Mouse (Mus musculus): Measurements from ENCODE around the gene Lrfn3.
A peak's percentile ranks its signal among the peaks of the same experiment; 100 is the strongest.

The Lrfn3 gene

DNA sequence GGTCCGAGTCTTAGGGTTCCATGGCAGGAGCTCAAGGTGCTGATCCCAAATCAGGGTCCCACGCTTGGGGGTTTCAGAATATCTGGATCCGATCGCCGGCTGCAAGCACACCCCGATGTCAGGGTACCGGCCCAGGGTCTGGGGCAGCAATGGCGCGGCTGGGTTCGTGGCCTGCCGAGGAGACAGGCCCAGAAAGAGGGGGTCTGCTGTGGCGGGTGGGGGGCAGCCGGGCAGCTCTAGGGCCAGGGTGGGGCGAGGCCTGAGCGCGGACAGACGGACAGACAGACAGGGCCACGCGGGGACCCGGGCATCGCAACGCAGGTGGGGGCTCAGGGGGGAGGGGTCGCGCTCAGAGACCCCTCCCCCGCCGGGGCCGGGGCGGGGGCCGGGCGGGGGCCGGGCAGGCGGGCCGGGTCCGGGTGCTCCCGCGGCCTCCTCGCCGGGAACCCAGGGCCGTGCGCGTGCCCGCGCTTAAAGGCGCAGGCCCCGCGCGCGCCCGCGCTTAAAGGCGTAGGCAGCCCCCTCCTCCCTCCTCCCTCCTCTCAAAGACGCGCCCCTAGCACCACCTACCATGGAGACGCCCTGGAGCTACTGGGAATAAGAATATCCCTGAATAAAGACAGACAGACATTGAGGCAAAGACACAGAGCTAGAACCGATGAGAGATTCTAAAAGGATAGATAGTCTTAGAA, at the start of gene Lrfn3:
Lrfn3 (minus strand) TSS at position 121 of the 692 bp plus-strand sequence.
- DNase-seq, result no peak

DNA sequence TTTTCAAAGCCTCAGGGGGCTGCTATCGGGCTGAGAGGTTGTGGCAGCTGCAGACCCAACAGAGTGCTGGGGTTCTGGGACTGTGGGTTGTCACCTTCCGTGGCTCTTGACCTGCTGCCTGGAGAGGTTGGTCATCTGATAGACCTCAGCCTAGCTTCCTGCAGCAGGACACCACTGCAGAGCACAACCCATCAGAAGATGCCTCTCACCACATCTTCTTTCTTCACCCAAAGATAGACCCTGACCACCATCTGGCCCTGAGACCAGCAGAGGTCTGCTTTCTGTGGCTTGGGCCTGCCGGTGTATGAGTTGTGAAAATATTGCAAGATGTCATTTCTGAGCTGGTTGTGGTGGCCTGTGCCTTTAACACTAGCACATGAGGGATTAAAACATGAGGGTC, 48.5 kb upstream of the Lrfn3 start:
- DNase-seq, result no peak

DNA sequence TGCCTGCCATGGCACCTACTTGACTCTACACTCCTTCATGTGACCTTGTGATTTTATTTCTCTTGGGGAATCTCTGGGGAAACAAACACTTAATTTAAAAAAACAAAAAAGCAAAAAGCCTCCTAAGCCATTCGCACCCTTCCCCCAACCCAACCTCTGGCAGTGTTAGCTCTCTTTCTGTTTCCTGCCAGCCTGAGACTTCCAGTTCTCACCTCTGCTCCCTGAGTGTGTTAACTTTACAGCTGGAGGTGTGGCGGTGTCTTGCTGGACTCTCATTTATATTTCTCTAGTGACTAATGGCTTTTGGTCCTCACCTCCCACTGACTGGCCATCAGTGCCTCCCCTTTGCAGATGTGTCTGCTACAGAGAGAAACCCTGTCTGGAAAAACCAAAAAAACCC, 47.2 kb upstream of the Lrfn3 start:
- DNase-seq, result peak; percentile 40

DNA sequence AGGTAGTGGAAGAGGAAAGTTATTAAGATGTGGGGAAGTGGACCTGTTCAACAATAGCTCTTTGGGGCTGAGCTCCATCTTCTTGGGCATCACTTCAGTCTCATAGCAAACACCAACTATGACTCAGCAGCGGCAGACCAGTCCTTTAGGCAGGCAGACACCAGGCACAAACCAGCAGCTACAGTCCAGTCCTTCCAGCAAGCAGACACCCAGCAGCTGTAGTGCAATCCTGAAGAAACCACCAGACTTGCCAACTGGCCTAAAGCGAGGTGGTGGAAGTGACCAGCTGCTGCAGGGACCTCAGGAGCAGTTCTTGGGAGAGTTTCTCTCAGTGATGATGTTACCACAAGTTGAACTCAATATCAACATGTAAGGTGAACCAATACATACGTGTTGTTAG, 46.1 kb upstream of the Lrfn3 start:
- no peak for DNase-seq

DNA sequence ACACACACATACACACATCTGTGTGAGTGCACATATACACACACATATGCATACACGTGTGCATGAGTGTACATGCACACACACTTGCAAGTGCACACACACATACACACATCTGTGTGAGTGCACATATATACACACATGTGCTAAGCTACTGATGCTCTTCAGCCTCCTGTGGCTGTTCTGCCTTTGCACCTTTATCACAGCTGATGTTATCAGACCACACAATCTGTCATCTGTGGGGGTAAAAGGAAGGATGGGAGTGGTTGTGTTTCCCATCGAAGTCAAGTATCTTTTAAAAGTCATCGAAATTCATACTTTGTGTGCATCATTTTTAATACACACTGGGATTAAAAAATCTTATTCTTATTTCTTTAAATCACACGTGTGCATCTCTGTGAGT, 39.8 kb upstream of the Lrfn3 start:
- DNase-seq, result no peak

DNA sequence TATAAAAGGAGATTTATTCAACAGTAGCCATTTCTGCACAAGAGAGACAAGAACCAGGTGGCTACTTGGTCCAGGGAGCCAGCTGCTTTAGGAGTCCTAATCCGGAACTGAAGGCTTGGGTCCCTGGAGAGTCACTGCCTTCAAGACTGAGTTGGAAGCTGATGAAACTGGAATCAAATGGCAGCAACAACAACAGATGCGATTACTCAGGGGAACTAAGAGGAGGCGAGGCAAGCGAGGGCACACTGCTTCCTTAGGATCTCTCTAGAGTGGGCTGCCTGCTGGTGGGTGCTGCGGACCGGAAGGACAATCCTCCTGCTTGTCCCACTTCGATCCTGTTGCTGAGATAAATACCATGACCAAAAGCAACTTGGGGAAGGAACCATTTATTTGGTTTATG, 37.1 kb upstream of the Lrfn3 start:
- DNase-seq, result no peak

DNA sequence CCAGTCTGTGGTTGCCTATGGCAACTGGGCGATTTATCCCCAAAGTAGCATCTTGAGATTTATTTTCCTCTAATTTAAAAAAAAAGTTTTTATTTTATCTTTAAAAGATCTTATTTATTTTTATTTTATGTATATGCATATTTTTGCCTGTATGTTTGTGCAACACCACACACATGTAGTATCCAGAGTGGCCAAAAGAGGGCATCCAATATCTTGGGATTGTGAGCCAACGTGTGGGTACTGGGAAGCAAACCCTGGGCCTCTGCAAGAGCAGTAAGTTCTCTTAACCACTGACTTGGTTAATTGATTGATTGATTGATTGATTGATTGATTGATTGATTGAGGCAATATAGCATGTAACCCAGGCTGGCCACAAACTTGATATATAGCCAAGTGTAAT, 32.3 kb upstream of the Lrfn3 start:
- peak; percentile 61 for DNase-seq

DNA sequence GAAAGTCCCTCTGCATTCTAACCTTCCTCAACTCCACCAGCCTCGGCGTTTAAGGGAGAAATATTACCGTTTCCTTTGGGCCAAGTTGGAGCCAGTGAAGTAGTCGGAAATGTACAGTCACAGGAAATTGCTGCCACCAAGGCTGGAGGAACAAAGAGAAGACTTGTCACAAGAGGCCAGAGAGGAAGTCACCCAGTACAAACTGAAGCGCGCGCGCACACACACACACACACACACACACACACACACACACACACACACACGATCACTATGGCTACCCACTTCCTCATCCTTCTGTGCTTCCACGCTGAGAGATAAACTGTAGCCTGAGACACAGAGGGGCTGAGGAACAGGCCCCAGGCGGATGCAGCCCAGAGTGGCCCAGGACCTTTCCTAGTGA, 31.8 kb upstream of the Lrfn3 start:
- peak; percentile 76 for DNase-seq

DNA sequence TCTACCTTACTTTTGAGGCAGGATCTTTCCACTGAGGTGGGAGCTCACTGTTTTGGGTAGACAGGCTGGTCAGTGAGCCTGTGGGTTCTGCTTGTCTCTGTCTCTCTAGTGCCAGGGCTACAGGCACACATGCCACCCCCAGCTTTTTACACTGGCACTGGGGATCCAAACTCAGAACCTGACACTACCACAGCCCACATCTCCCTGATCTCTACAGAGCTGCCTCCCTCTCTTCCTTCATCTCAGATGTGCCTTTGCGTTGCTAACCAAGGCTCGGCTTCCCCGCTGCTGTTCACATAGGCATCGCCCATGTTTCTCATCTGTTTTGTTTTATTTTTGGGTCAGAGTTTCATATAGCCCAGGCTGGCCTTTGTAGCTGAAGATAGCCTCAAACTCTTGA, 31.1 kb upstream of the Lrfn3 start:
- peak; percentile 47 for DNase-seq

DNA sequence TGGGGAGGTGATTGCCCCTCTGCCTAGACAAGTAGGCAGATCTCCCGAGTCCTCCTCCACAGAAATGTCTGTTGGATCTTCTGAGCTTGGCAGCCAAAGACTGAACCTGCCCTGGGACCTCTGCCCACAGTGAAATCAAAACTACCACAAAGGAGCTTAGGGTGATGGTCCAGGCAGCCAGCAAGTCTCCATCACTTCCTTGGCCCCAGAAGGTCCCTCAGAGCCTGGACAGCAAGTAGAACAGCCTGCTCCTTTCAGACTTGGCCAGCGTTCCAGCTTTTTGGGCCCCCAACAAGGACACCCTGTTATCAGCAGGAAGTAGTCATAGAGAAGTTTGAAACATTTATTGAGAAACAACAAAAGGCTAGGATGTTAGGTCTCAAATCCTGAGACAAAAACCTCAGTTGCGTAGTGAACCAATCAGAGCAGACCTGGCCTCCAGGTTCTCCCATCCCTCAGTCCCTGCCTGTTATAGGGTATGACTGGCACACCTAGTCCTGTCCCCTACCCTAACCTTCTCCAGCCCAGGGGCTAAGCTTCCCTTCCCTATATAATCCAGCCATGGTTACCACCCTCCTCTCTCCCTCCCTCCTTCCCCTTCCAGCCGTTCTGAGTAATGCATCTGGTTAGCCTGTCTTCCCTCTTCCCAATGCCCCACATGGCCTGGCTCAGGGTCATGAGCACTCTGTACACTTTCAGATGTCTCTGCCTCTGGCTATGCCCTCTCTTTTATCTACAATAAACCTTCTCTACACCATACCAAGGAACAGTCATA, 30.4 kb upstream of the Lrfn3 start:
- DNase-seq, result no peak

DNA sequence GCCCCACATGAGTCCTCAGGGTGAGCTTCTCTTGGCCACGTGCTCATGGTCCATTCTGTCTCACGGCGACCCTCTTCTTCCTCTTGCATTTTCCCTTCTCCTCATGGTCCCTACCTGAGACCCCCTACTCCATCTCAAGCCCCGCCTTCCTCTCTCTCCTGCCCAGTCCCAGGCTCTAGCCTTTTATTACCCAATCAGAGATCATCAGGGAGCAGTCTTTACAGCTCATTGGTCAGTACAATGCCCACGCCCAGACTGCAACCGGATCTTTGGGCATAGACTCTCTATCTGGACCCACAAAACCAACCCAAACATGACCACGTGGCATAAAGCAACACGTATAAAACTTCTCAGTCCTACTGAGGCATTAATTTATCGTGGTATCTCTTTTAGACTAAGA, 21.5 kb upstream of the Lrfn3 start:
- no peak for DNase-seq

DNA sequence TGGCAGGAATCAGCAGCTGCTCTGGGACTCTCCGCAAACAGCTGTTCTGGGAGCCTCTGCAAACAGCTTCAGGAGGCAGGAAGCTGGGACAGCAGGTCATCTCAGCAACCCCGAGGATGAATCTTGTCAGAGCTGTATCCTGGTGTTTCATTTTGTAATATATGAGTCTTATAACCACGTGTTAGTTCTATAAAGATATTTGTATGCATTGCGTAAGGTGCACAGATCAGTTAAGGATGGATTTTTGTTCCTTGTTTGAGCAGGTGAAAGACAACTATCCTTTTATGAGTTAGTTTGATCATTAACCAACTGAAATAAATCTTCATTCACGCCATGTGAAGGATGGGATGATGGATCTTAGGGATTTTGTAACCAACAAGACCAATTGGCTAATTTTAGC, 17.5 kb upstream of the Lrfn3 start:
- no peak for DNase-seq

DNA sequence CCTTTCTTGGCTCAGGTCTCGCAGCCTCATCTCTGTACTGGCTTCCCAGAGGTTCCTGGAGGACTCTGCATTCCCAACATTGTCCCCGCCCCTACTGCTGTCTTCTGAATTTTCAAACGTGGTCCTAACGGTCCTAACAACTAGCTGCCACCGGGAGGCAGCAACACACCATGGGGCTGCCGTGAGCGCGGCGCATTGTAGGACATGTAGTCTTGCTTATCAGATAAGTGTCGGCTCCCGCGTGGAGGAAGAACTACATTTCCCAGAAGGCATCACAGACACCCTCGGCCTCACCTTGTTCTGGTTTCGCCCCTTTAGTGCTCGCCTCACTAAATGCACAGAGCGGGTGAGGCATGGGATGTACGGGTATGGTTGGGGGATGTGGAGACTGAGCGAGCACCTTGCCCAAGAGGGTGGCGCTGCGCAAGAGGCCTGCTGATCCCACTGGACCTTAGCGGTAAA, 11.0 kb upstream of the Lrfn3 start:
- peak; percentile 88 for DNase-seq

DNA sequence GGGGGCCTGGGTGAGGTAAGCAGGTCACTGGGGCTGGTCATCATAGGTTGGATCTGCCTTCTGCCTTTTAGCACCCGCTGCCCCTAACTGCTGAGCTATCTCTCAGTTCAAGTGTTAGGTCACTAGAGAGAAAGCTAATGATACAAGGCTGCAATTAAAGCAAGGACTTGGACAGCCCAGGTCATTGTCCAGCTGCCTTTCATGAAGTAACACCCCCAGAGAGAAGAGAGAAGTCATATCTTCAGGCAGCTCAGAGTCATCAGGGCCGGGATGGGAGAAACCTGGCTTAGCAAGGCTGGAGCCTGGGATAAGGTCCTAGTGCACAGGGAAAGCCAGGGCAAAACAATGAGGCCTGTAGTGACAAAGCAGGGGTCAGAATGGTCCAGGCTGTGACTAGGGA, 4.9 kb upstream of the Lrfn3 start:
- DNase-seq, result no peak

DNA sequence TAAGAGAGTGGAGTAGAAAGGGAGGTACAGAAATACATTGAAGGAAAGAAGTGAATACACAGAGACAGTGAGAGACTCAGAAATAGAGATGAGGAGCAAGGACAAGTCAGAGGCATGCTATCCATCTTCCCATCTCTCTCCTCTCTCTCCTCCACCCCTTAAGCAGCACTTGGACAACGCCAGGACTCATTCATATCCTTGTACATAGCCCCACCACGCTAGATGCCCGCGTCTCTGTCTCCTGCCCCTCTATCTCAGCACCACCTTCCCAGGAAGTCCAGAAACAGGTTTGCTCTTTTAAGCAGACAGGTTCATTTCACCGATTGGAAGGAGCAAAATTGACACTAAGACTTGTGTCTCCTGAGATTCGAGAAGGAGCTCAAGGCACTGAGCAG, 769 bp upstream of the Lrfn3 start:
- no peak for DNase-seq

DNA sequence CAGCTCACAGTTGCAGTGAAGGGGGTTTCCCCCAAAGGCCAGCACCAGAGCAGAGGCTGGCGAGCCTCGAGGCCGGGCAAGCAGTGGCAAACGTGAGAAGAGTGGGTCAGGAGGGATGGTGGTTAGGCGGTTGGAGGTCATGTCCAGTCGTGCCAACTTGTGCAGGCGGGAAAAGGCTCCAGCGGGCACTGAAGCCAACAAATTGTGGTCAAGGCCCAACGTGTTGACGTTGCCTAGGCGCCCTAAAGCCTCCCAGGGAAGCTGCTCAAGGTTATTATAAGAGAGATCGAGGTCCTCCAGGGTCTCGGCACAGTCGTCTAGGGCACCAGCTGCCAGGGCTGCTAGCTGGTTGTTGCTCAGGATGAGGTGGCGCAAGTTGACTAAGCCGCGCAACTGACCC, 2.5 kb downstream of the Lrfn3 start:
- DNase-seq, result no peak

DNA sequence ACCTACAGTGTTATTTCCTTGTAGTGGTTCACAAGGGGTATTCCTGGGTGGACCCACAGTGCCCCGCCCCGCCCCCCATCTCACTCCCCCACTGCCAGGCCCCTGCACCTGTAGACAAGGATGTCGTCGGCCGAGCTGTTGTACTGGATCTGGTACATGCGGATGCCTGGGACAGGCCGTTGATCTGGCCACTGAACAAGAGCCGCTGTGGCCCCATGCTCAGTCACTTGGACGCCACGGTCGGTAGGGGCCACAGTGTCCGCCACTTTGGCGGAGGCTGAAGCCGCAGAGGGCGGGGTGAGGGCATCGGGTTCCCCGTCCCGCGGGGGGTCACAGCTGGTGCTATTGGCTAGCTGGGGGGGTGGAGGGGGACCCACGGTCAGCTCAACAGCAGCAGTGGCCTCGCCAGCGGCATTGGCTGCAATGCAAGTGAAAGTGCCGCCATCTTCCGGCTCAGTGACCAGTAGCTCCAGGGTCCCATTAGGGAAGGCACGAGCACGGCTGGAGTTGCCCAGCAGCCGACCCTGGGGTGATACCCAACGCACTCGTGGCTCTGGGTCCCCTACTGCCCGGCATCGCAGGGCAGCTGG, 3.2 kb downstream of the Lrfn3 start:
- no peak for DNase-seq

DNA sequence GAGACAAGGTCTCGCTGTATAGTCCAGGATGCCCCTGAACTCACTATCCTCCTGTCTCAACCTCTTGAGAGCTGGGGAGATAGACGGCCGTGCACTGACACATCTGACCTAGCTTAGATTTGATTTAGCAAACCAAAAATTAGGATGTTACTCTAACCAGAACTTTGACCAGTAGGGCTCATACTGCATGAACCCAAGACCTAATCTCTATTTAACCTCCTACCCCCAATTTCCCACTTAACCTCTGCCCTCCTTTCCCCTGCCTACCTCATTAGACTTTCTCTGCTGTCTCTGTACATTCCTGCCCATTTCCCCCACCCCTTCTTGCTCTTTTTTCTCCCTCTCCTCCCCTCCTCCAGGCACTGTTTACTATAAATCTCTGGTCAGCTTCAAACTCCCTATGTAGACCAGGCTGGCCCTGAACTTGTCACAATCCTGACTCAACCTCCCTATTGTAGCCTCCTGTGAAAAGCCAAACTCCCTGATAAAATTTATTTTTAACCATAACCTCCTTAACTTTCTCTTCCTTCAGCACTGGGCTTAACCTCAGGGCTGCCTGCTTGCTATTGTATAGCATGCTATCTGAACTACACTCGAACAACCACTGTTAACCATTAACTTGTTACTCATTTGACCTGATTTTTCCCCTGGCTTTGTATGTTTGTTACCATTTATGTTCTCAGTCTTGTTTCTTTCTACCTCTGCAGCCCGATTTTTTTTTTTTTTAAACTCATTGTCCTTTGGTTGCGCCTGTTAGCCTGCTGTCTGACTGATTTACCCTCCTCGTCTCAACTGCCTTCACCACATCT, 4.0 kb downstream of the Lrfn3 start:
- no peak for DNase-seq

DNA sequence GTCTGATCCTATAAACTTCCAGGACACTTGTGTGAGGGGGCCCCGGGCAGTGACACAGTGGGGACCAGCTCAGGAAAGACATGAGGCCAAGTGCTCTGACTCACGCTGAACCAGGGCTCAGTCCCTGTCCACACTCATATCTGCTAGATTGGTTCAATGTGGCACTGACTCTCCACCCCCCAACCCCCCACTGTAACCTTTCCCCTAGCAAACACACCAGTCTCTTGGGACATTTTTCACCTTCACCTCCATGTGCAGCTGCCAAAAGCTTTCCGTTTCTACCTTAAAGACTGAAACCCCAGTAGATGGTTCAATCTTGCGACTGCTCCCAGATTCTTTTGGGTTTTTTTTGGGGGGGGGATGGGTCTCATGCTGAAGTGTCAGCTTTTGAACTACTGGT, 8.5 kb downstream of the Lrfn3 start:
- no peak for DNase-seq

DNA sequence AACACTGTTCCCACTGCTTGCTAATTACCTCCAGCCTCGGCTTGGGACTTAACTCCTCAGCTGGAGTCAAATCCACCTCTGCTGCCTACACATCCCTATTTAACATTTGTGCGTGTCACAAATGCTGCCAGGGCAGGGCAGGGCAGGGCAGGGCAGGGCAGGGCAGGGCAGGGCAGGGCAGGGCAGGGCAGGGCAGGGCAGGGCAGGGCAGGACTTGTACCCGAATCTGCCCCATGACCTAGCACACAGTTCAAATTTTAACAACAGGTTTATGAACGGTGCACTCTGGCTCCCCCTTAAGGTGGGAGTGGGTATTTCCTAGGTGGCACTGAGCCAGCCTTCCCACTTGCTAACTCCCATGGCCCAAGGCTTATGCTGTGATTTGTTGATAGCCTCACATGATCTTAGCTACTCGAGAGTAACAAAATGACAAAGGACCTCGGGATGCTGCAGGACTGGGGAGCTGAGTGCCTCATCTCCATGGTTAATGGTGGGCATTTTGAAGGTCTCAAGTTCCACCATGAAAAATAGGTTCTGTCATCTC, 9.2 kb downstream of the Lrfn3 start:
- DNase-seq, result peak; percentile 63

DNA sequence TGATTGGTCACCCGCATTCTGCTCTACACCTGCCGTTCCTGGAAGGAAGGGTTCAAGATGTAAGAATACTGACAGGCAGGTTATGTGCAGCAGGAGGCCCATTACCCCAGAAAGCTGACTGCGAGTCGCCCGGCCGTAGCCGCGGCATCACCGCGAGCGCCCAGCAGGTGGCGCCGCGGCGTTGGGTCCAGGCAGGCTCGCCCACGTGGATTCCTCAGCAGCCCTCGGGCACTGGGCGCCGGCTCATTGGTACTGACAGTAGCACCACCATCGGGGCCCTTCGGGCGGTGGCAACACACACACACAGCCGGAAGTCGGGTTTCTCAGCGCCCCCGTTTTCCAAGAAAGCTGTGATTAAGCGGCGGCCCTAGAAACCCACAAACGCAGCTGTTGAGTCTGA, 14.7 kb downstream of the Lrfn3 start:
- DNase-seq, result peak; percentile 68

DNA sequence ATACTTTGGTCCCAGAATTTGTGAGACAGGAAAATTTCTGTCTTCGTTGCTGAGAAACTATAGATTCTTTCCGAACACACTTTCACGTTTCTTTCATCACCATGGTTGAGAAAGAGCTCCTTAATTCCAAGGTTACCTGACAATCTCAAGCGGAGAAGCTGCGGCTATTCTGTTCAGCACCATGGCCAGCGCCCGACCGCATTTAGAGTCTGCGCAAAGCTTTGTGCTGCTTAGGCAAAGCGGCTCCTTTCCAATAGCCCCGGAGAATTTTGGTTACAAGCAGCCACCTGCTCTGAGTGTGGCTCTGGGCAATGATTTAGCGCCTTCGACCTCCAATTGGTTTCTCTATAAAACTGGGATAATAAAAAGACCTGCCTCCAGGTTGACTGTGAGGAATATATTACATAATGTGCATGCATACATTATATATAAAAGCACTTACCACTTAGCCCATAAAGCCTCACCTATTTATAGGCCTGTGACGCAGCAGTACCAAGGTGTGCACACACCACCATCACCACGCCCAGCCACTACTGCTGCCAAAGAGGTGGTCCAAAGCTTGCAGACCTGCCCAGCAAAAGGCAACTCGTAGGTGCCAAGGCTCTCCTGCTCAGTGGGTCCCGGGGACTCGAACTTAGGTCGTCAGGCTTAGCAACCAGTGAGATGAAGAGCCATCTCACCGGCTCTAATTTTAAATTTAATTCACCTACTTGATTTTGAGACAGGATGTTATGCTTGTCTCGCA, 15.8 kb downstream of the Lrfn3 start:
- DNase-seq, result peak; percentile 66

Measured in thymus, postnatal 25 days (tissue).